Mouse (Mus musculus) CH12.LX (cell line): ENCODE measurements around the gene Daam1. TPM values are rescaled to one million over a fixed set of nuclear protein-coding genes. Genes with fewer than 3 reads are reported as not detected.

Experiments used
- DNase-seq: peaks from one replicate; pipeline ENCODE4 v3.0.0-alpha.2; 2013; ENCODE audit errors: extremely low read depth
- H3K27ac ChIP-seq: 2 replicates; pipeline ENCODE4 v1.5.1; 2012; ENCODE audit warnings: low read depth, mild to moderate bottlenecking, control low read depth, moderate library complexity; ENCODE audit not compliant: insufficient read depth
- H3K27me3 ChIP-seq: replicated peaks from 2 replicates; pipeline ENCODE3; 2012; ENCODE audit warnings: inconsistent platforms
- H3K36me3 ChIP-seq, 2 experiments: replicated peaks in 1 of 2; 2 replicates each; pipeline versions ENCODE3 to v1.6.1; 2012; ENCODE audit warnings: inconsistent platforms in 1 of 2, low read length in 1 of 2, mild to moderate bottlenecking in 1 of 2, mixed read lengths in 1 of 2, moderate library complexity in 1 of 2; ENCODE audit not compliant: control insufficient read depth in 1 of 2, insufficient read depth in 1 of 2
- H3K4me1 ChIP-seq, 2 experiments: 2 replicates each; pipeline ENCODE4 v1.6.1; 2012; ENCODE audit warnings: inconsistent platforms in 1 of 2, moderate library complexity in 1 of 2; ENCODE audit not compliant: insufficient read depth in 2 of 2, control insufficient read depth in 1 of 2
- H3K4me2 ChIP-seq: 2 replicates; pipeline ENCODE4 v1.6.1; 2012; ENCODE audit warnings: low read depth, mild to moderate bottlenecking, control low read depth; ENCODE audit not compliant: poor library complexity, insufficient read depth, severe bottlenecking
- H3K4me3 ChIP-seq, 3 experiments: fragments of 150-350 bp in 1 of 3; sonication (generic) in 1 of 3; replicated peaks in 1 of 3; 2 replicates each; pipeline versions ENCODE3 to v1.5.1; 2011 to 2012; ENCODE audit warnings: low read depth in 2 of 3, low read length in 2 of 3, mild to moderate bottlenecking in 2 of 3, moderate library complexity in 2 of 3, control low read depth in 1 of 3, improper control_type of control experiment in 1 of 3, inconsistent platforms in 1 of 3, mixed read lengths in 1 of 3; ENCODE audit not compliant: poor library complexity in 1 of 3
- H3K79me2 ChIP-seq: replicated peaks from 2 replicates; pipeline ENCODE4 v1.6.1; 2012; ENCODE audit warnings: mild to moderate bottlenecking, moderate library complexity; ENCODE audit not compliant: control insufficient read depth, poor library complexity, insufficient read depth, severe bottlenecking; ENCODE audit errors: extremely low read depth
- H3K9ac ChIP-seq: 2 replicates; pipeline ENCODE4 v1.6.1; 2012; ENCODE audit warnings: low read depth, mild to moderate bottlenecking, control low read depth, moderate library complexity; ENCODE audit not compliant: insufficient read depth
- H3K9me3 ChIP-seq: replicated peaks from 2 replicates; pipeline ENCODE3; 2012; ENCODE audit warnings: low read length, inconsistent platforms, mixed read lengths
- BHLHE40 ChIP-seq: IDR thresholded peaks from 2 replicates; pipeline ENCODE4 v1.6.1; 2011; ENCODE audit warnings: mild to moderate bottlenecking, low read depth, low read length, improper control_type of control experiment
- CHD1 ChIP-seq: IDR thresholded peaks from 2 replicates; pipeline ENCODE4 v1.6.1; 2012; ENCODE audit warnings: low read depth, low read length, improper control_type of control experiment, inconsistent platforms
- CHD2 ChIP-seq: IDR thresholded peaks from 2 replicates; pipeline ENCODE4 v1.6.1; 2011; ENCODE audit warnings: low read length, improper control_type of control experiment
- E2F4 ChIP-seq: IDR thresholded peaks from 2 replicates; pipeline ENCODE4 v1.6.1; 2011; ENCODE audit warnings: low read depth, low read length, improper control_type of control experiment; ENCODE audit not compliant: insufficient replicate concordance
- ELF1 ChIP-seq: IDR thresholded peaks from 2 replicates; pipeline ENCODE4 v1.6.1; 2014; ENCODE audit warnings: low read depth, mild to moderate bottlenecking, inconsistent platforms, low read length, improper control_type of control experiment
- EP300 ChIP-seq: IDR thresholded peaks from 2 replicates; pipeline ENCODE4 v1.6.1; 2011; ENCODE audit warnings: low read length, improper control_type of control experiment
- ETS1 ChIP-seq: conservative IDR thresholded peaks from 2 replicates; pipeline ENCODE4 v1.6.1; 2012; ENCODE audit warnings: low read depth, mild to moderate bottlenecking, inconsistent platforms, low read length, improper control_type of control experiment, moderate library complexity
- IRF4 ChIP-seq: IDR thresholded peaks from 2 replicates; pipeline ENCODE4 v1.6.1; 2014; ENCODE audit warnings: low read depth, mild to moderate bottlenecking, inconsistent platforms, low read length, improper control_type of control experiment
- JUN ChIP-seq: IDR thresholded peaks from 2 replicates; pipeline ENCODE4 v1.6.1; 2011; ENCODE audit warnings: low read depth, mild to moderate bottlenecking, low read length, improper control_type of control experiment, moderate library complexity; ENCODE audit not compliant: insufficient read depth
- JUND ChIP-seq: conservative IDR thresholded peaks from 2 replicates; pipeline ENCODE4 v1.6.1; 2011; ENCODE audit warnings: low read depth, low read length, improper control_type of control experiment
- MAX ChIP-seq: IDR thresholded peaks from 2 replicates; pipeline ENCODE4 v1.6.1; 2011; ENCODE audit warnings: low read length, improper control_type of control experiment
- MAZ ChIP-seq: IDR thresholded peaks from 2 replicates; pipeline ENCODE4 v1.6.1; 2012; ENCODE audit warnings: low read depth, mild to moderate bottlenecking, inconsistent platforms, low read length, improper control_type of control experiment, moderate library complexity
- MXI1 ChIP-seq: IDR thresholded peaks from 2 replicates; pipeline ENCODE4 v1.6.1; 2011; ENCODE audit warnings: mild to moderate bottlenecking, low read depth, low read length, improper control_type of control experiment
- NELFE ChIP-seq: IDR thresholded peaks from 2 replicates; pipeline ENCODE4 v1.6.1; 2011; ENCODE audit warnings: low read depth, low read length, improper control_type of control experiment
- NRF1 ChIP-seq: IDR thresholded peaks from 2 replicates; pipeline ENCODE4 v1.6.1; 2014; ENCODE audit warnings: low read depth, mild to moderate bottlenecking, inconsistent platforms, low read length, improper control_type of control experiment, moderate library complexity
- PAX5 ChIP-seq: IDR thresholded peaks from 2 replicates; pipeline ENCODE4 v1.6.1; 2012; ENCODE audit warnings: low read length, inconsistent platforms, mixed read lengths
- POLR2AphosphoS2 ChIP-seq: IDR thresholded peaks from 2 replicates; pipeline ENCODE4 v1.6.1; 2011; ENCODE audit warnings: low read depth, low read length, improper control_type of control experiment
- RCOR1 ChIP-seq: conservative IDR thresholded peaks from 2 replicates; pipeline ENCODE4 v1.6.1; 2012; ENCODE audit warnings: low read depth, mild to moderate bottlenecking, inconsistent platforms, low read length, improper control_type of control experiment
- SMC3 ChIP-seq: IDR thresholded peaks from 2 replicates; pipeline ENCODE4 v1.6.1; 2011; ENCODE audit warnings: low read depth, low read length, improper control_type of control experiment
- TBP ChIP-seq: conservative IDR thresholded peaks from 2 replicates; pipeline ENCODE4 v1.6.1; 2011; ENCODE audit warnings: low read depth, low read length, improper control_type of control experiment
- USF1 ChIP-seq: IDR thresholded peaks from 2 replicates; pipeline ENCODE4 v1.6.1; 2014; ENCODE audit warnings: low read depth, mild to moderate bottlenecking, inconsistent platforms, low read length, improper control_type of control experiment
- ZKSCAN1 ChIP-seq: IDR thresholded peaks from 2 replicates; pipeline ENCODE4 v1.6.1; 2012; ENCODE audit warnings: low read depth, inconsistent platforms, low read length, improper control_type of control experiment, borderline replicate concordance
- dilution Hi-C: fragments of 300-500 bp; cut with MboI; formaldehyde crosslinking; loops from 2 replicates; pipeline ENCODE4 v1.14.3; 2020; ENCODE audit warnings: low sequenced_read_pairs; ENCODE audit not compliant: extremely low pct_unique_long_range_greater_than_20kb, extremely low pct_ligation_motif_present
- in situ Hi-C: fragments of 300-500 bp; cut with MboI; formaldehyde crosslinking; loops from 3 replicates; pipeline ENCODE4 v1.14.3; 2019; ENCODE audit warnings: low sequenced_read_pairs, low pct_ligation_motif_present, low pct_unique_long_range_greater_than_20kb, mixed read lengths
- polyA plus RNA-seq: library from polyadenylated mRNA; unstranded; fragments of >175 nt; gene quantifications from 2 replicates; pipeline ENCODE4 v1.2.1, GENCODE M21; 2012; ENCODE audit warnings: low read depth; ENCODE audit not compliant: insufficient read length
- total RNA-seq, 2 experiments: library from RNA; depleted of rRNA; stranded (reverse); fragments of 300-350 nt in 1 of 2; fragments of >200 nt in 1 of 2; gene quantifications; 2 replicates each; pipeline ENCODE4 v1.2.3; 2012 to 2014

Gene Daam1
- total and polyA plus RNA-seq, 3 experiments, result 10.7 to 27.9 (median 23.6) TPM

GRCm38 (mm10) chr12:71870644-71871043 lies 39.8 kb downstream of the Daam1 start:
- DNase-seq, result peak; percentile 61
- no peaks in the 10 kb centered on the region for H3K9me3 ChIP-seq
- H3K9ac ChIP-seq, result no peak overlapping the region
- H3K4me3 ChIP-seq, result no peak overlapping the region
- H3K27me3 ChIP-seq, result no peaks in the 10 kb centered on the region
- H3K27ac ChIP-seq, result no peak overlapping the region
- TF ChIP-seq NELFE, result no peak
- TF ChIP-seq JUN, result 0 out of 2 replicates have a peak, but pooled peaks have one; percentile 25
- no peak for TF ChIP-seq CHD1
- TF ChIP-seq IRF4, result peak; percentile 82
- peak; percentile 58; the same call in 1 of the 2 replicates for TF ChIP-seq JUND
- 0 out of 2 replicates have a peak, but pooled peaks have one; percentile 38 for TF ChIP-seq BHLHE40
- TF ChIP-seq EP300, result peak; percentile 58; the same call in 1 of the 2 replicates
- in situ Hi-C loops, result no loop called here
- H3K79me2 ChIP-seq, result peaks cover 3% of the 10 kb centered on the region; the same call in 1 of the 2 replicates
- peaks cover 45 to 96% of the 10 kb centered on the region in 2 experiments for H3K4me1 ChIP-seq
- dilution Hi-C loops, result no loop called here
- H3K4me2 ChIP-seq, result peak overlapping the region; percentile 40; the same call in 1 of the 2 replicates
- peaks cover 0 to 28% of the 10 kb centered on the region in 2 experiments for H3K36me3 ChIP-seq

GRCm38 (mm10) chr12:71872330-71872729 lies 41.5 kb downstream of the Daam1 start:
- peaks cover 42 to 100% of the 10 kb centered on the region in 2 experiments for H3K4me1 ChIP-seq
- H3K27me3 ChIP-seq, result no peaks in the 10 kb centered on the region
- no peak overlapping the region for H3K4me3 ChIP-seq
- TF ChIP-seq TBP (no peak), ZKSCAN1 (no peak), ELF1 (no peak), RCOR1 (no peak)
- H3K4me2 ChIP-seq, result peak overlapping the region; percentile 8; the same call in 1 of the 2 replicates
- no peak overlapping the region for H3K9ac ChIP-seq
- H3K36me3 ChIP-seq, result peaks cover 0 to 44% of the 10 kb centered on the region in 2 experiments
- in situ Hi-C loops (no loop called here), dilution Hi-C loops (no loop called here)
- H3K9me3 ChIP-seq, result no peaks in the 10 kb centered on the region
- peak; percentile 31 for DNase-seq
- peaks cover 3% of the 10 kb centered on the region; the same call in 1 of the 2 replicates for H3K79me2 ChIP-seq
- peak overlapping the region; percentile 69; the same call in 1 of the 2 replicates for H3K27ac ChIP-seq

GRCm38 (mm10) chr12:71874561-71874960 lies 43.7 kb downstream of the Daam1 start:
- H3K4me1 ChIP-seq, result peaks cover 32 to 88% of the 10 kb centered on the region in 2 experiments
- no peak for TF ChIP-seq NRF1
- TF ChIP-seq PAX5, result no peak
- no peak for TF ChIP-seq SMC3
- TF ChIP-seq ETS1, result no peak
- TF ChIP-seq MXI1, result no peak
- TF ChIP-seq JUN, result no peak
- TF ChIP-seq POLR2AphosphoS2, result no peak
- TF ChIP-seq MAX, result no peak
- TF ChIP-seq CHD2, result no peak
- no peak for TF ChIP-seq TBP
- TF ChIP-seq E2F4, result no peak
- no peak for TF ChIP-seq EP300
- TF ChIP-seq USF1, result no peak
- no peak for TF ChIP-seq MAZ
- TF ChIP-seq, all 38 proteins: peak for 0
- peaks cover 3% of the 10 kb centered on the region; the same call in 1 of the 2 replicates for H3K79me2 ChIP-seq
- H3K27ac ChIP-seq, result no peak overlapping the region
- no peak overlapping the region for H3K4me3 ChIP-seq
- no peak for DNase-seq
- in situ Hi-C loops, result no loop called here
- H3K4me2 ChIP-seq, result no peak overlapping the region
- H3K9me3 ChIP-seq, result no peaks in the 10 kb centered on the region
- H3K27me3 ChIP-seq, result no peaks in the 10 kb centered on the region
- dilution Hi-C loops, result no loop called here
- H3K9ac ChIP-seq, result no peak overlapping the region
- H3K36me3 ChIP-seq, result peaks cover 0 to 48% of the 10 kb centered on the region in 2 experiments
